Mouse (Mus musculus) lung, postnatal 0 days (tissue): ENCODE measurements at regions not wholly inside any gene's neighbourhood (a gene's known extent, or its start where the extent isn't known, plus 50 kb on each side); places are given as distances from the start of the nearest gene placed in this dataset.

Experiments
- CTCF ChIP-seq: IDR thresholded peaks from 2 replicates; pipeline ENCODE4 v1.5.1; 2016; ENCODE audit warnings: antibody characterized with exemption, mild to moderate bottlenecking
- EP300 ChIP-seq: IDR thresholded peaks from 2 replicates; pipeline ENCODE4 v1.6.1; 2016; ENCODE audit warnings: antibody characterized with exemption, mild to moderate bottlenecking, control low read depth

DNA sequence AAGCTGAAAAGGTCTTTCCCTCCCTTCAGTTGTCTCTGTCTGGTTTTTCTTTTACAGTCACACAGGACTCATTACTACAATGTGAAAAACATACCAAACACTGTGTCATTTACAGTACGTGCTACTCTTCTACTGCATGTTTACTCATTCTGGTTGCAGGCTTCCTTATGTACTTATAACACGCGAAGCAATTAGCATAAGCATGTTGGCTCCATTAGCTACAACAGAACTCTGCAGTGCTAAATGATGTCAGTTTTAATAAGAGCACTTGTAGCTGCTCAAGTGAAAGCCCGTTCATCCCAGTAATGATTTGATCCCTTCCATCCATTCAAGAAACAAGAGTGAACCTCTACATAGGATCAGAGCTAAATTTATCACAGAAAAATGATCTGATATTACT lies 199.2 kb downstream of the S1pr1 start:
- TF ChIP-seq CTCF: no peak
- no peak for TF ChIP-seq EP300
